14 mouse cellular contexts compared by ENCODE assay signal in the genomic region with DNA sequence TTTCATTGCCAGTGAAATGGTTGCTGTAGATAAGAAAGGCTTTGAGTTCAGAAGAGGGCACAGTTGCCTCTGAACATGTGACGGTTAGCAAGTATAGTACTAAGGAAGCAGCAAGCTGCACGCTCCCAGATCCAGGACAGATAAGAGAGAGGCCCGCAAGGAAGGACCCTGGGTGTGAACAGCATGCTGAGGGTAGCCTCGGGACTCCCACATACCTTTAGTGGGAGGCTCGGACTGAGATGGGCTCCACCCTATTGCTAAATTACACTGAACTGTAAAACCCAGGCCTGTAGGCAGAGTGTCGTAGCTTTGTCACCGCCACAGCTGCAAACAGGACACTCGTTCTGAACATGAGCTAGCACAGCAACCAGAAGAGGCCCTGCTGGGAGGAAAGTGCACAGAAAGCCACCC. TPM values are rescaled to one million over a fixed set of nuclear protein-coding genes. Genes with fewer than 3 reads are reported as not detected.
DNase-seq lines count a peak whose midpoint lies in the region; ATAC-seq and TF ChIP-seq lines count a peak whose summit lies in the region.
"Had no signal": no experiment of that assay in that cellular context is flagged by ENCODE, and none has a peak within 500 bp of the region (broad histone marks: within the 10 kb centered on the region; RNA-seq: fewer than 3 reads in every experiment).

No protein-coding gene starts in this region.

- TF ChIP-seq POLR2A in MEL (IDR thresholded peaks at IDR 0.05; ENCODE audit: control insufficient read depth in 1 of 2, insufficient read depth in 1 of 2, low read depth in 1 of 2, low read length in 2 of 2, poor library complexity in 1 of 2) = peak in 1 of 2 experiments; percentile 73; a peak in 3 of 4 replicates

- H3K79me2 ChIP-seq in MEL (ENCODE audit: control insufficient read depth, insufficient read depth, low read length, poor library complexity) = peaks cover 12% of the 10 kb centered on the region; the same call in 1 of the 2 replicates

- no peaks in the 10 kb centered on the region for H3K9me3 ChIP-seq in MEL (replicated peaks; ENCODE audit: insufficient read depth, low read length)
- H3K9me3 ChIP-seq in megakaryocyte, embryonic 14.5 days = no peaks in the 10 kb centered on the region
- no peaks in the 10 kb centered on the region for H3K9me3 ChIP-seq in midbrain, embryonic 14.5 days (ENCODE audit: control insufficient read depth, low read length)
- H3K9me3 ChIP-seq in hindbrain, embryonic 16.5 days (ENCODE audit: control insufficient read depth, low read length) = no peaks in the 10 kb centered on the region
- H3K9me3 ChIP-seq: embryonic facial prominence, embryonic 13.5 days; hindbrain, embryonic 13.5 days; limb, embryonic 12.5 days had no signal

- H3K4me3 ChIP-seq in MEL (ENCODE audit: control insufficient read depth in 1 of 2, insufficient read depth in 1 of 2, low read depth in 2 of 2, low read length in 2 of 2) = peak overlapping the region; percentile 25 to 56
- peak overlapping the region; percentile 53 for H3K4me3 ChIP-seq in megakaryocyte, embryonic 14.5 days (replicated peaks)
- no peak overlapping the region for H3K4me3 ChIP-seq in midbrain, embryonic 14.5 days (replicated peaks; ENCODE audit: low read depth, low read length)
- no peak overlapping the region for H3K4me3 ChIP-seq in hindbrain, embryonic 16.5 days (ENCODE audit: low read length)
- H3K4me3 ChIP-seq: embryonic facial prominence, embryonic 13.5 days; hindbrain, embryonic 13.5 days; limb, embryonic 12.5 days had no signal

- peak; percentile 85 to 95 for TF ChIP-seq EP300 in MEL (IDR thresholded peaks at IDR 0.05; ENCODE audit: low read depth in 1 of 2, low read length in 2 of 2)

- peak overlapping the region; percentile 55 for H3K9ac ChIP-seq in MEL (ENCODE audit: control insufficient read depth, low read depth, low read length, poor library complexity, severe bottlenecking)
- H3K9ac ChIP-seq in midbrain, embryonic 14.5 days (replicated peaks; ENCODE audit: low read length) = no peak overlapping the region
- no peak overlapping the region for H3K9ac ChIP-seq in hindbrain, embryonic 16.5 days (ENCODE audit: low read depth, low read length)
- H3K9ac ChIP-seq: embryonic facial prominence, embryonic 13.5 days; hindbrain, embryonic 13.5 days; limb, embryonic 12.5 days had no signal

- peaks cover 36 to 50% of the 10 kb centered on the region in 2 experiments for H3K4me1 ChIP-seq in MEL (ENCODE audit: control insufficient read depth in 1 of 2, insufficient read depth in 2 of 2, low read length in 2 of 2)
- peaks cover 73% of the 10 kb centered on the region for H3K4me1 ChIP-seq in megakaryocyte, embryonic 14.5 days
- no peaks in the 10 kb centered on the region for H3K4me1 ChIP-seq in midbrain, embryonic 14.5 days (ENCODE audit: control insufficient read depth, insufficient read depth, low read length)
- H3K4me1 ChIP-seq in hindbrain, embryonic 16.5 days (ENCODE audit: control insufficient read depth, insufficient read depth, low read depth, low read length) = no peaks in the 10 kb centered on the region
- H3K4me1 ChIP-seq: hindbrain, embryonic 13.5 days had no signal

- H3K27me3 ChIP-seq in MEL (ENCODE audit: control insufficient read depth in 1 of 2, insufficient read depth in 2 of 2, low read length in 2 of 2) = no peaks in the 10 kb centered on the region
- no peaks in the 10 kb centered on the region for H3K27me3 ChIP-seq in megakaryocyte, embryonic 14.5 days (replicated peaks)
- no peaks in the 10 kb centered on the region for H3K27me3 ChIP-seq in midbrain, embryonic 14.5 days (ENCODE audit: control insufficient read depth, insufficient read depth, low read length)
- H3K27me3 ChIP-seq in hindbrain, embryonic 16.5 days (replicated peaks; ENCODE audit: control insufficient read depth, insufficient read depth, low read length) = no peaks in the 10 kb centered on the region
- H3K27me3 ChIP-seq: embryonic facial prominence, embryonic 13.5 days; hindbrain, embryonic 13.5 days; limb, embryonic 12.5 days had no signal

- no peak overlapping the region for H3K4me2 ChIP-seq in midbrain, embryonic 14.5 days (ENCODE audit: low read length)
- no peak overlapping the region for H3K4me2 ChIP-seq in hindbrain, embryonic 16.5 days (ENCODE audit: low read length)
- H3K4me2 ChIP-seq: embryonic facial prominence, embryonic 13.5 days; hindbrain, embryonic 13.5 days; limb, embryonic 12.5 days; midbrain, embryonic 11.5 days had no signal

- TF ChIP-seq RAD21 in MEL (IDR thresholded peaks at IDR 0.05; ENCODE audit: low read depth, low read length) = no peak; the same call in 1 of the 2 replicates

- 83% methylated on average over 8 of the region's 8 CpGs for WGBS in midbrain, embryonic 14.5 days
- 75% methylated on average over 8 of the region's 8 CpGs for WGBS in hindbrain, embryonic 16.5 days

- peaks cover 46 to 61% of the 10 kb centered on the region in 2 experiments for H3K36me3 ChIP-seq in MEL (ENCODE audit: control insufficient read depth in 1 of 2, insufficient read depth in 2 of 2, low read length in 2 of 2)
- H3K36me3 ChIP-seq in megakaryocyte, embryonic 14.5 days (replicated peaks; ENCODE audit: low read length) = peaks cover 53% of the 10 kb centered on the region
- H3K36me3 ChIP-seq in midbrain, embryonic 14.5 days (ENCODE audit: control insufficient read depth, insufficient read depth, low read length) = no peaks in the 10 kb centered on the region
- no peaks in the 10 kb centered on the region for H3K36me3 ChIP-seq in hindbrain, embryonic 16.5 days (ENCODE audit: control insufficient read depth, insufficient read depth, low read length)
- H3K36me3 ChIP-seq: hindbrain, embryonic 13.5 days; limb, embryonic 12.5 days had no signal

- ATAC-seq in midbrain, embryonic 14.5 days (ENCODE audit: low FRiP score, low TSS enrichment) = no peak
- no peak for ATAC-seq in hindbrain, embryonic 16.5 days
- ATAC-seq: CD4-positive, CD25-positive, alpha-beta regulatory T cell, adult 4 months had no signal

- no peak for TF ChIP-seq CTCF in MEL (IDR thresholded peaks at IDR 0.05 in 2 of 3, conservative IDR thresholded peaks at IDR 0.05 in 1 of 3; ENCODE audit: control insufficient read depth in 1 of 3, insufficient read depth in 1 of 3, low read depth in 2 of 3, low read length in 3 of 3, poor library complexity in 1 of 3, severe bottlenecking in 1 of 3)

- peak overlapping the region; percentile 91 for H3K27ac ChIP-seq in MEL (ENCODE audit: control insufficient read depth, low read depth, low read length)
- no peak overlapping the region for H3K27ac ChIP-seq in midbrain, embryonic 14.5 days (replicated peaks; ENCODE audit: low read depth, low read length)
- H3K27ac ChIP-seq in hindbrain, embryonic 16.5 days (ENCODE audit: low read depth, low read length) = no peak overlapping the region
- H3K27ac ChIP-seq: embryonic facial prominence, embryonic 13.5 days; hindbrain, embryonic 13.5 days; limb, embryonic 12.5 days had no signal

- DNase-seq in MEL (ENCODE audit: low read depth, low spot score) (peak; percentile 83), liver (peak; percentile 48)
- peak; percentile 55 for DNase-seq in c-Kit-positive CD71-positive TER-119-negative erythroid progenitor cells, embryonic 14.5 days (ENCODE audit: low read depth)
- no peak for DNase-seq in gastrocnemius, adult 18-20 months (ENCODE audit: low spot score)
- no peak for DNase-seq in midbrain, embryonic 14.5 days
- DNase-seq: kidney, adult 9 months; retina, postnatal 1 day had no signal

TF ChIP-seq in MEL, 35 proteins besides CTCF, POLR2A, EP300 and RAD21 (continues in another document):
- TF ChIP-seq E2F4 (IDR thresholded peaks at IDR 0.05; ENCODE audit: borderline replicate concordance, low read depth, low read length) = peak; percentile 65; the same call in 1 of the 2 replicates
- no peak; the same call in none of the 2 replicates for TF ChIP-seq ZKSCAN1 (IDR thresholded peaks at IDR 0.05; ENCODE audit: low read depth, low read length)
- TF ChIP-seq UBTF (IDR thresholded peaks at IDR 0.05; ENCODE audit: borderline replicate concordance, insufficient read depth, low read depth, low read length) = no peak
- no peak for TF ChIP-seq GABPA (IDR thresholded peaks at IDR 0.05; ENCODE audit: low read depth, low read length)
- TF ChIP-seq CHD2 (IDR thresholded peaks at IDR 0.05; ENCODE audit: low read length) = no peak
- TF ChIP-seq KAT2A (conservative IDR thresholded peaks at IDR 0.05; ENCODE audit: low read depth, low read length) = peak; percentile 37; the same call in 1 of the 2 replicates
- no peak for TF ChIP-seq SMC3 (IDR thresholded peaks at IDR 0.05; ENCODE audit: low read depth, low read length)
- TF ChIP-seq MAFK (IDR thresholded peaks at IDR 0.05; ENCODE audit: borderline replicate concordance, low read depth, low read length) = peak; percentile 19; the same call in 1 of the 2 replicates
- peak; percentile 89 for TF ChIP-seq MYC (IDR thresholded peaks at IDR 0.05; ENCODE audit: low read depth, low read length)
- peak; percentile 87 for TF ChIP-seq ZMIZ1 (IDR thresholded peaks at IDR 0.05; ENCODE audit: low read depth, low read length)
- peak; percentile 64; the same call in 1 of the 2 replicates for TF ChIP-seq ELF1 (IDR thresholded peaks at IDR 0.05; ENCODE audit: low read depth, low read length)
- TF ChIP-seq BHLHE40 (IDR thresholded peaks at IDR 0.05; ENCODE audit: borderline replicate concordance, low read depth, low read length) = peak; percentile 91
- no peak for TF ChIP-seq POLR2AphosphoS5 (IDR thresholded peaks at IDR 0.05; ENCODE audit: borderline replicate concordance, low read depth, low read length)

RNA-seq across cellular contexts. Expression of gene Fam133b, which starts 28.7 kb away (rescaled TPM):
- total RNA-seq in MEL (2012; rRNA removed) = 36.2 and 39.4 TPM in 2 replicates
- 10 to 100 TPM in 1 of 2 experiments, not detected in 1; 56.0 TPM for polyA plus RNA-seq in MEL (2012; ENCODE audit: insufficient read depth in 1 of 2, insufficient read length in 2 of 2, low read depth in 1 of 2, low replicate concordance in 2 of 2, missing spikeins in 1 of 2)
- polyA plus RNA-seq in megakaryocyte, embryonic 14.5 days (2012; ENCODE audit: insufficient read depth, low replicate concordance) = 3.6 and 13.4 TPM in 2 replicates
- 10 to 100 TPM in 1 of 2 experiments, 1 to 10 TPM in 1; 9.5 to 12.0 TPM for total RNA-seq in gastrocnemius, adult 18-20 months (2021)
- 25.7 and 29.0 TPM in 2 replicates for polyA plus RNA-seq in midbrain, embryonic 14.5 days (2014; fragmentation: Nextera tagmentation; extraction: Ambion mirVana)
- polyA plus RNA-seq in hindbrain, embryonic 16.5 days (2015; fragmentation: Nextera tagmentation; extraction: Ambion mirVana) = 17.9 and 20.1 TPM in 2 replicates

RNA-seq across cellular contexts. Expression of gene 1700109H08Rik, which starts 56.5 kb away (rescaled TPM):
- 1.6 and 1.9 TPM in 2 replicates for total RNA-seq in MEL (2012; rRNA removed)
- 1 to 10 TPM in 1 of 2 experiments, not detected in 1; 4.2 TPM for polyA plus RNA-seq in MEL (2012; ENCODE audit: insufficient read depth in 1 of 2, insufficient read length in 2 of 2, low read depth in 1 of 2, low replicate concordance in 2 of 2, missing spikeins in 1 of 2)
- 1.0 TPM in 1 of 2 replicates, not detected in the other for polyA plus RNA-seq in megakaryocyte, embryonic 14.5 days (2012; ENCODE audit: insufficient read depth, low replicate concordance)
- 1 to 10 TPM; 3.4 to 3.8 TPM for total RNA-seq in gastrocnemius, adult 18-20 months (2021)
- 3.6 and 4.1 TPM in 2 replicates for polyA plus RNA-seq in midbrain, embryonic 14.5 days (2014; fragmentation: Nextera tagmentation; extraction: Ambion mirVana)
- 1.5 and 2.4 TPM in 2 replicates for polyA plus RNA-seq in hindbrain, embryonic 16.5 days (2015; fragmentation: Nextera tagmentation; extraction: Ambion mirVana)

Comparison
In these comparisons a context has a peak if more than half of its experiments do, and no peak if none do; other contexts are left out.
1. DNase-seq: peak in MEL (single experiment), c-Kit-positive CD71-positive TER-119-negative erythroid progenitor cells, embryonic 14.5 days (single experiment) and liver (single experiment); none in gastrocnemius, adult 18-20 months (single experiment) and midbrain, embryonic 14.5 days (single experiment).
2. H3K4me3 ChIP-seq: peak in MEL (2 of 2) and megakaryocyte, embryonic 14.5 days (single experiment); none in midbrain, embryonic 14.5 days (single experiment) and hindbrain, embryonic 16.5 days (single experiment).